Mouse (Mus musculus) erythroblast, embryonic 14.5 days (primary cell): ENCODE measurements around the gene Cr2. TPM values are rescaled to one million over a fixed set of nuclear protein-coding genes. Genes with fewer than 3 reads are reported as not detected.
"Not testable (repeated sequence)": the region's sequence is repeated elsewhere in the genome, so short reads cannot be mapped to it uniquely, and the experiment has no call there.

Experiments used
- H3K27me3 ChIP-seq: 2 replicates; pipeline ENCODE4 v1.6.1; 2012; ENCODE audit warnings: inconsistent platforms; ENCODE audit not compliant: control insufficient read depth
- H3K36me3 ChIP-seq: 2 replicates; pipeline ENCODE4 v1.6.1; 2012; ENCODE audit warnings: mild to moderate bottlenecking, inconsistent platforms; ENCODE audit not compliant: control insufficient read depth
- H3K4me1 ChIP-seq: 2 replicates; pipeline ENCODE4 v1.6.1; 2012; ENCODE audit warnings: inconsistent platforms; ENCODE audit not compliant: control insufficient read depth
- H3K4me3 ChIP-seq: replicated peaks from 2 replicates; pipeline ENCODE3; 2012; ENCODE audit warnings: moderate library complexity, mild to moderate bottlenecking, inconsistent platforms
- H3K9me3 ChIP-seq: 2 replicates; pipeline ENCODE4 v1.6.1; 2012; ENCODE audit warnings: low read length, inconsistent platforms, mixed read lengths; ENCODE audit not compliant: control insufficient read depth
- GATA1 ChIP-seq: IDR thresholded peaks from 2 replicates; pipeline ENCODE4 v1.6.1; 2012; ENCODE audit warnings: low read length, inconsistent platforms, mixed read lengths
- TAL1 ChIP-seq: IDR thresholded peaks from 3 replicates; pipeline ENCODE4 v1.6.1; 2012; ENCODE audit warnings: low read length, inconsistent platforms, mixed read lengths
- polyA plus RNA-seq: library from polyadenylated mRNA; stranded (reverse); fragments of >175 nt; gene quantifications from 2 replicates; pipeline ENCODE4 v1.2.3, GENCODE M21; 2012

The Cr2 gene
- polyA plus RNA-seq = not detected in 2 replicates

DNA sequence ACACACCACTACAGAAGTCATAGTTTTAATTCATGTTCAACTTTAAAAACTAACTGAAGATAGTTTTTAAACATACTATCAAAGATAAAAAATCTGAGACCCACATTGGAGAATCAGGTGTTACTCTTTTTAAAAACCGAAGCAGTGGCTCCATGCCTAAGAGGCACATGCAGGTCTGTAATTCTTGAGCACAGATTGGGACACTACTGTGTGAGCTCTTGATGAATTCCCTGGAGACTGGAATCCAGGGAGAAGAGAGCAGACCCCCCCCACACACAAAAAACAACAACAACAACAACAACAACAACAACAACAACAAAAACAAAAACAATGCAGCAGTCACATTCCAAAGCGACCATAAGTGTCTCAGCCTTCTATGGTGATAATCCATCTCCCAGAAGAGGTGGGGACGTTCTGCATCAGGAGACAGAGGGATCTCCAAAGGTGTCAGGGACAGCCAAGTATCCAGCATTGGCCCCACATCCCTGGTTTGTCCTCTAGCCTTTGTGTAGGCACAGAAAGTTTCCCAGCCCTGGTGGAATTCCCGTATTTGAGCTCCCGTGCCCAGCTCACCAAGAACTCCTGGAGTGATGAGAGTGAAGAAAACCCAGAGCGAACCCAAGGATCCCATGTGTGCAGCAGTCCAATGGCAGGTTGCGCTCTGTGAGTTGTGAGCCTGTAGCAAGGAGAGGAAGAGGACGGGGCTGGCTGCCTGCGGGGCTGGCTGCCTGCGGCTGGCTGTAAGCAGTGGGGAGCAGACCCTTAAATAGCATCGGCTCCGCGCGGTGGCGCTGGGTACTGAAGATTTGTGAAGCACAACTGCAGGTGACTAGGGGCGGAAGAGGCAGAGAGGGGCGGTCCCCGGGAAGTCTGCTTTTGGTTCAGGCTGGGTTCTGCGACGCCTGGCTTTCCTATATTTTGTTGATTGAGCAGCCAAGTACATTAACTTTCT lies at the start of gene Cr2:
Gene Cr2 (minus strand): TSS at position 737 of the 952 bp plus-strand sequence.
- peaks cover 8% of the 10 kb centered on the region for H3K27me3 ChIP-seq
- no peak within 1 kb of the TSS for H3K4me3 ChIP-seq
- peaks cover 2% of the 10 kb centered on the region; the same call in 1 of the 2 replicates for H3K4me1 ChIP-seq
- no peak for TF ChIP-seq GATA1
- TF ChIP-seq TAL1 = no peak
- H3K9me3 ChIP-seq = no peaks in the 10 kb centered on the region
- H3K36me3 ChIP-seq = no peaks in the 10 kb centered on the region

DNA sequence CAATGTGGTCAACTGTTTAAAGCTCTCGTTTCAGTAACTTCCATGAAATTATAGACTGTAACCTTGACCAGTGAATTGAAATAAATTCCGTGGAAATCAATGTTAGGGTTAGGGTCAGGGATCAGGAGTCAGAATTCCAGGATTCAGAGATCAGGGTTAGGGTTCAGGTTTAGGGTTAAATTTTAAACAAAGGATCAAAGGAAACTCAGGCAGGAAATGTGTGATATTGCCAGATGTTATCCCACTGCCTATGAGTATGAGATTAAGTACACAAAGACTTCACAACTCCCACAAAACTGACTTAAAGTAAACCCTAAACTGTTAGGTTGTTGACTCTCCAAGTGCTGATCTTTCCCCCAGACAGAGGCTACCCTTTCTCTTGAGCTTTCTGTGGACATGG lies 45.3 kb upstream of the Cr2 start:
- no peaks in the 10 kb centered on the region for H3K4me1 ChIP-seq
- no peak overlapping the region for H3K4me3 ChIP-seq
- no peaks in the 10 kb centered on the region for H3K36me3 ChIP-seq
- H3K9me3 ChIP-seq = no peaks in the 10 kb centered on the region
- no peaks in the 10 kb centered on the region for H3K27me3 ChIP-seq
- no peak for TF ChIP-seq GATA1
- TF ChIP-seq TAL1 = no peak

DNA sequence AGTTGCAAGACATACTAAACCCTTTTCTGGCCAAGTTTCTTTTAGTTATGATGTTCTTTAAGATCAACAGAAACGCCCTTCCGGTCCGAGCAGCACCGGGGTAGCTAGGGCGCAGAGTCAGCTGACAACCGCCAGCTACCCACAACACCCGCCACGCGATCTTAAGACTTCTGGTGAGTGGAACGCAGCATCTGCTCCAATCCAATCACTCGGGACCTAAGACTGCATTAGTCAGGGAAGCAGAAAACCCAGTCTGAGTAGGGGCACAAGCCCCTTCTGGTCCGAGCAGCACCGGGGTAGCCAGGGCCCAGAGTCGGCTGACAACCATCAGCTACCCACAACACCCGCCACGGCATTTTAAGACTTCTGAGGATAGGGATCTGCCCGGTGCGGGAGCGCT lies 36.3 kb upstream of the Cr2 start:
- H3K27me3 ChIP-seq, H3K9me3 ChIP-seq, H3K4me3 ChIP-seq, H3K4me1 ChIP-seq, H3K36me3 ChIP-seq: not testable (repeated sequence)

DNA sequence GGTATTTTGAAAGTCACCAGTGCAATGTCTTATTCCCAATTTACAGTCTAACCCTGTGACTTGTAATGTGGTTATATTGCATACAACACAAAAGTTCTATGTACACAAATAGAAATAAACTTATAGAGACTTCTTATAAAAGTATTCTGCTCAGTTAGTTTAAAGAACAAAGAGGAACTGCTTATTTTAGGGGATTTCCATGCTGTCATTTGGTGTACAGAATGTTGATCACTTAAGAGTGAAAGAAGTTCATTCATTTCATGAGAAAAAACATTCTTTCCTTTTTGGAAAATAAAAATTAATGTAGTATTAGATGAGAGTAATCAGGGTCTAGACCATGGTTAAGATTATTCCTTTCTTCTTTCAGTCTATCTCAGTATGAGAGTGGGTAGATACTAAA lies 8.2 kb upstream of the Cr2 start:
- Histone ChIP-seq H3K36me3 (no peaks in the 10 kb centered on the region), H3K4me1 (no peaks in the 10 kb centered on the region), H3K4me3 (no peak overlapping the region), H3K9me3 (no peaks in the 10 kb centered on the region), H3K27me3 (no peaks in the 10 kb centered on the region)
- no peak for TF ChIP-seq GATA1
- no peak for TF ChIP-seq TAL1

DNA sequence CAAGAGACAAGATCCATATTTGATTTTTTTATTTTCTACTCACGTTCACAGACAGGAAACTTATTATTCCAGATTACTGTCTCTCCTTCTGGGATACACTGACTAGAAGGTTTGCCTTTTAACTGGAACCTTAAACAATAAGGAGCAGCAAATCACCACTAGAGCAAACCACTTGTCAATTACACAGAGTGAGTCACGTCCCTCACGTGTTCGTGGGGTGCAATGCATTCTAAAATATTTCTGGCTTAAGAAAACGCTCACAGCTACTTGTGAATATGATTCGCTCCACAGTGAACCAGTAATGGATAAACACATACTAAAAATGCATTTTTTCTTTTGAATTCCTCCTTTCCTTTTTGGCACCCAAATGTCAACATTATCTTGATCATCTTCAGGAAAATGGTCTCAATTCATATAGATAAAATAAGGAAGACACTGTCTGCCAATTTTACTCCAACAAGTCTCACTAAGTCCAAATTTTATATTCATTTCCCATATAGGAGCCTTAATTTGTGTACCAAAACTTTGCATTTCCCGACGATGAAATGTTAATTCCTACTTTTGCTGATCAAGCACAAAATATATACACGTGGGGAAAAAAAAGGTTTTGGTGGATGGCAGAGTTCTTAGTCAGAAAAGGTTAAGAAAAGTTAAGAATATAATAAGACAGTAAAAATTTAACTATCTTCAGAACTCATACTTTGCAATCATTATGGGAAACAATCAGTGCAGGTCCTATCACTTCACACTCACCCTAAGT lies 11.3 kb downstream of the Cr2 start:
- Histone ChIP-seq H3K4me1 (no peaks in the 10 kb centered on the region), H3K36me3 (no peaks in the 10 kb centered on the region)
- TF ChIP-seq GATA1 = no peak
- TF ChIP-seq TAL1 = no peak

DNA sequence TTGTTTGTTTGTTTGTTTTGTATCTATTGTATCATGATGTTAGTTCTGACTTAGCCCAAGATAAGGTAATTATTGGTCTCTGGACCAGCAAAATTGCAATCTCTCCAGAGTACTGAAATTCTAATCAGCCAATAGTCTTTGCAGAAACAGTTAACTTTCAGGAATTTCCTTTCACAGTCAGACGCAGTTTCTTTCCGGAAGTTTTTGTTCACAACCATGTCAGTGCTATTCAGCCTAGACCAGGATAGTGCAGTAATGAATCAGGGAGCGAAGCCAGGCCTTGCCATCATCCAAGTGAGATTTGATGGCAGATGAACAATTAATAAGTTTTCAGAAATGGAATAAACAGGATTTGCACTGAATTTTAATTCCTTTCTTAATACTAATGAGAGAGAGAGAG lies 44.4 kb downstream of the Cr2 start:
- Histone ChIP-seq H3K4me3 (peak overlapping the region; percentile 99), H3K36me3 (peaks cover 29% of the 10 kb centered on the region), H3K4me1 (peaks cover 42% of the 10 kb centered on the region), H3K9me3 (no peaks in the 10 kb centered on the region), H3K27me3 (no peaks in the 10 kb centered on the region)
- TF ChIP-seq TAL1 (no peak), GATA1 (no peak)

More for the DNA sequence above, 11.3 kb downstream of the Cr2 start:
- Histone ChIP-seq H3K9me3 (no peaks in the 10 kb centered on the region), H3K27me3 (no peaks in the 10 kb centered on the region), H3K4me3 (no peak overlapping the region)

DNA sequence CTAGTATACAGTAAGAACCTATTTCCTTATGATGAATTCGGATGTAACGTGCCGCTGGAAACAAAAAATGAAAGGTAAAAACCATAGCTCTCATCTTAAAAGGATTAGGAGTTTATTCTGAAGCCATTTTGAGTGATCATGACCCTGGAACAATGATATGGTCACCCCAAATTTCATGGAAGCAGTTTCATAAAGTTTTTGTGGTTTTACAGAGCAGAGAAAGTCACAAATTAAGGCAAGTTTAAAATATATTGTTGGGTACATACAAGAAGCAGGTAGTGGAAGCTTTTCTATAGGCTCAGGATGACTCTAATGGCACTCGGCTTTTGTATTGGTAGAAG lies 44.9 kb downstream of the Cr2 start:
- no peak for TF ChIP-seq TAL1
- TF ChIP-seq GATA1 = no peak
- H3K36me3 ChIP-seq = peaks cover 33% of the 10 kb centered on the region
- H3K27me3 ChIP-seq = no peaks in the 10 kb centered on the region
- no peaks in the 10 kb centered on the region for H3K9me3 ChIP-seq
- H3K4me1 ChIP-seq = peaks cover 42% of the 10 kb centered on the region
- H3K4me3 ChIP-seq = peak overlapping the region; percentile 99

DNA sequence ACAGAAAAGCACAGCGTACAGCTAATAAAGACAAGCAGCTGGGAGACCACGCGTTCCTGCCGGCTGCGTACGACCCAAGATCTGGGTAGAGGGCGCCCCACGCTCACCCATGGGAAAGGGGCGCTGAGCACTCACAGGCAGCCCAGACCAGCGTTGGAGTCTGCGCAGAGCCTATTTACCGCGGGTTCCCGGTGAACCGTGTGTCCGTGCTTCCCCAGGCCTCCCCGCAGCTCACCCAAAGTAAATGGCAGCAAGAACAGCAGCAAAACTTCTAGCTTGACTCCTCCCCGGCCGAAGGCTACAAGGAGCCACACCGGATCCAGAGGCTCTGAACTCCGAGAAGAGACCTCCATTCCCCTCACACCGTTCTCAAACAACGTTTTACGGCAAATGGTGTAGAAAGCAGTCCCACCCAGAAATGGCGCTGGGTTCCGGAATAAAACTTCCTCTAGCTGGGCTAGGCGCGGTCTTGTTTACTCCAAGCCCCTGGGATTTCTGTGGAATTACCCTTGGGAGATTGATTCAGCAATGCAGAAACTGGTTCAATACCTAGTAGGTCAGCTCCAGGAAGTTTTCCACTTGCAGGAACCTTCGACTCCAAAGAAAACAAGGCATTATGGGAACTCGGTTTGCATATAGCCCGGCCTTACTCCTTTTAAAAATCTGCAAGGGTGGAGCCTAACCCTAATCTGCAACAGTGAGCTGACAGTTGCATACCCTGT lies 45.4 kb downstream of the Cr2 start, which contains the start of gene Cr1l:
Gene Cr1l (minus strand): TSS at position 634 of the 722 bp plus-strand sequence.
- peak within 1 kb of the TSS; percentile 99 for H3K4me3 ChIP-seq
- no peaks in the 10 kb centered on the region for H3K9me3 ChIP-seq
- peaks cover 38% of the 10 kb centered on the region for H3K36me3 ChIP-seq
- H3K27me3 ChIP-seq = no peaks in the 10 kb centered on the region
- peaks cover 42% of the 10 kb centered on the region for H3K4me1 ChIP-seq
- TF ChIP-seq GATA1 (no peak), TAL1 (no peak)

DNA sequence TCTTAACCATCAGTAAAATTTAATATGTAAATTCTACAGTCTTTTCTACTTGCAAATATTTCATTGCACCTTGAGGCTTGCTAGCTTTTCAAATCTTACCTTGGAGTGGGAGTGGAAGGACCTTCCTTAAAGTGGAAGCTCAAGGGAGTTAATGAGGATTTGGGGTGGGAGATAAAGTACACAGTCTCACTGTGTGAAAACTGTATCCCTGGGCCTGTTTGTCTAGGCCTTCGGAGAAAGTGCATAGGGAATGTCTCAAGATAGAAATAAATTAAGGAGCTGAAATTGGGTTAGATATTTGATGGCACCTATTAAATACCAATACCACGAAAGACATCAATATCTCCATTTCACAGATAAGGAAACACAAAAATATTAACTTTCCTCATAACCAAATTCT lies 46.0 kb downstream of the Cr2 start:
- Histone ChIP-seq H3K4me1 (peaks cover 42% of the 10 kb centered on the region), H3K27me3 (no peaks in the 10 kb centered on the region), H3K4me3 (peak overlapping the region; percentile 99), H3K9me3 (no peaks in the 10 kb centered on the region), H3K36me3 (peaks cover 45% of the 10 kb centered on the region)
- no peak for TF ChIP-seq GATA1
- no peak for TF ChIP-seq TAL1
